Mouse (Mus musculus): ENCODE results near the gene Ms4a6c. TPM values are rescaled to one million over a fixed set of nuclear protein-coding genes. Genes with fewer than 3 reads are reported as not detected.
"Not testable (repeated sequence)": the region's sequence is repeated elsewhere in the genome, so short reads cannot be mapped to it uniquely, and the experiment has no call there.

Ms4a6c gene
- polyA plus RNA-seq (2016; fragmentation: Nextera tagmentation; extraction: Ambion mirVana), result 0.23 and 0.69 TPM in 2 replicates

DNA sequence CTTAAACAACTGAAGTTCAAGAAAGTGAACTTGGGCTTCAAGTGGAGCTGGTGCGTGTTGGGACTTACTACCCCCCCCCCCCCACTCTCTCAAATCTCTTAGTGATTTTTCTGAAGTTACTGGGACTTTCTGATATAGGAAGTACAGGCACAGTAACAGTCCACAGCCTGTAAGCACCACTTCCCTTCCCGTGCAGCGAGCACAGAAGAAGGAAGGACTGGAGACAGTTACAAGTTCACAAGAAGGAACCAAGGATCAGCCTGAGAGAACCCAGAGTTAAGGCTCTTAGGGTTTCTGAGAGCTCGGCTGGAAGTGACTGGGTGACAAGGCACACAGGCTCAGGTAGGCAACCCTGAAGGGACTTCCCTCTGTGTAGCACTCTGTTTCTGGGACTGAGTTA lies at the start of gene Ms4a6c:
Gene Ms4a6c (plus strand): TSS at position 152 of the 400 bp plus-strand sequence.
- H3K4me3 ChIP-seq; H3K27ac ChIP-seq; DNase-seq (ENCODE audit: low spot score); H3K36me3 ChIP-seq; H3K9me3 ChIP-seq (replicated peaks); H3K27me3 ChIP-seq (ENCODE audit: low read depth, poor library complexity, severe bottlenecking); H3K4me1 ChIP-seq: not testable (repeated sequence)
- 90% methylated on average over 4 of the region's 4 CpGs for WGBS

DNA sequence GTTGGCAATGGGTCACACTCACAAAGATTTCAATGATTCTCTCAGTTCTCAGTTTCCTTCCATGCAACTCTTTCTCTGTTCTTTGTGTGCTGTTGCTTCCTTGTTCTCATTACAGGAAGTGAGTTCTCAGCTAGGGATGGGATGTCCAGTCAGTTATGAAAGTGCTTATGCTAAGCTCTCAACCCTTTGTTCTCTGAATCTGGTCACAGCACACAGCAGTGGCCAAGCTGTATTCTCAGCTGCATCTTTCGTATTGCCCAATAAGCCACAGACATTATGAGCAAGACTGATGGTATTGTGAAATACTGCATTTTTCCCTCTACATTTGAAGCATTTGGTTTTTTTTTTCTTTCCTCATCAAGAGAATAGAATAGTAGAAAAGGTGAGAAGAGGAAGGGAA lies 38.0 kb upstream of the Ms4a6c start:
- DNase-seq (ENCODE audit: low spot score); H3K36me3 ChIP-seq; H3K9me3 ChIP-seq (replicated peaks); H3K27me3 ChIP-seq (ENCODE audit: low read depth, poor library complexity, severe bottlenecking); H3K27ac ChIP-seq; H3K4me1 ChIP-seq; H3K4me3 ChIP-seq: not testable (repeated sequence)
- WGBS, result 88% methylated on average over 1 of the region's 1 CpGs

DNA sequence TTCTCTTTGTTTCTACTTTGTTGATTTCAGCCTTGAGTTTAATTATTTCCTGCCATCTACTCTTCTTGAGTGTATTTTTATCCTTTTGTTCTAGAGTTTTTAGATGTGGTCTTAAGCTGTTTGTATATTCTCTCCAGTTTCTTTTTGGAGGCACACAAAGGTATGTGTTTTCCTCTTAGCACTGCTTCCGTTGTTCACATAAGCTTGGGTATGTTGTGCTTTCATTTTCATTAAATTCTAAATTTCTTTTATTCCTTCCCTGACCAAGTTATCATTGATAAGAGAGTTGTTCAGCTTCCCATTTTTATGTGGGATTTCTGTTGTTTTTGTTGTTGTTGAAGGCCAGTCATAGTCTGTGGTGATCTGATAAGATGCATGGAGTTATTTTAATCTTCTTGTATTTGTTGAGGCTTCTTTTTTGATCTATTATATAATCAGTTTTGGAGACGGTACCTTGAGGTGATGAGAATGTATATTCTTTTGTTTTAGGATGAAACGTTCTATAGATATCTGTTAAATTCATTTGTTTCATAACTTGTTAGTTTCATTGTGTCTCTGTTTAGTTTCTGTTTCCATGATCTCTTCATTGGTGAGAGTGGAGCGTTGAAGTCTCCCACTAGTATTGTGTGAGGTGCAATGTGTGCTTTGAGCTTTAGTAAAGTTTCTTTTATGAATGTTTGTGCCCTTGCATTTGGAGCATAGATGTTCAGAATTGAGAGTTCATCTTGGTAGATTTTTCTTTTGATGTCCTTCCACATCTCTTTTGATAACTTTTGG lies 33.9 kb upstream of the Ms4a6c start:
- no peaks in the 10 kb centered on the region for H3K4me1 ChIP-seq
- WGBS, result 91% methylated on average over 4 of the region's 4 CpGs
- no peaks in the 10 kb centered on the region for H3K27me3 ChIP-seq (ENCODE audit: low read depth, poor library complexity, severe bottlenecking)
- H3K4me3 ChIP-seq, result no peak overlapping the region
- H3K27ac ChIP-seq, result no peak overlapping the region
- no peaks in the 10 kb centered on the region for H3K9me3 ChIP-seq (replicated peaks)
- no peaks in the 10 kb centered on the region for H3K36me3 ChIP-seq
- no peak for DNase-seq (ENCODE audit: low spot score)

DNA sequence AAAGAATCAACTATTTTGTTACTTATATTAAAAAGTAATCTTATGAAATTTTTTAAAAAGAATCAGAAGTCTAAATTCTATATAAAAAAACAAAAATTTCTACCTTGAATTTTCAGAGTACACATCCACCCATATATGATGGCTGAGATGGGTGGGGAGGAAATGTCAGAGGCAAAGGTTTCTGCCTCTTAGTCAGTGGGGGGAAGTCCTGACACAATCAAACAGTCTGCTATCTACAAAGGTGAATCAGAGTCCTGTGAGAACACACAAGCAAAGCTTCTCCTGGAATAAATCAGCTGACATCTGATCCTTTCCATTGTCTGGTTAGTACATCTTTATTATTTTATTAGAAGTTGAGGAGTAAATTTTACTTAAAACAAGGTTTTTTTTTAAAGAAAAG lies 25.8 kb upstream of the Ms4a6c start, which contains the start of gene Ms4a4b:
Gene Ms4a4b (plus strand): TSS at position 216 of the 400 bp plus-strand sequence.
- Histone ChIP-seq H3K27ac (no peak within 1 kb of the TSS), H3K4me3 (no peak within 1 kb of the TSS), H3K36me3 (no peaks in the 10 kb centered on the region), H3K27me3 (ENCODE audit: low read depth, poor library complexity, severe bottlenecking) (no peaks in the 10 kb centered on the region), H3K9me3 (replicated peaks) (no peaks in the 10 kb centered on the region), H3K4me1 (no peaks in the 10 kb centered on the region)
- DNase-seq (ENCODE audit: low spot score), result no peak

DNA sequence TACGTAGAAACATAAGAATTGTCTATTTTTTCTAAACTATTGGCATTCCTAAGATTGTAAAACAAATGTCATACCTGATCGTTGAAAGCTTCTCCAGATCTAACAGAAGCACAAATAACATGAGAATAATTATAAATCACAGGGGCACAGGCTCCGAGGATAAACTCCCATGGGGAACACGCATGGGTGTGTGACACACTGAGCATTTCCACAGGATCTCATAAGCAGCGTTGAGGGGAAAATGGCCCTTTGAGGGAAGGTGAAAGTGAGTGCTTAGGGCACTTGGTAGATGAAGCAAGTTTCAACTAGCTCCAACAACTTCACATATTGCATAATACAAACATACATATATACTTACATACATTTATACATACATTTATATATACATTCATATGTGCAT lies 25.2 kb upstream of the Ms4a6c start:
- Histone ChIP-seq H3K9me3 (replicated peaks) (no peaks in the 10 kb centered on the region), H3K27ac (no peak overlapping the region), H3K27me3 (ENCODE audit: low read depth, poor library complexity, severe bottlenecking) (no peaks in the 10 kb centered on the region), H3K4me1 (no peaks in the 10 kb centered on the region), H3K4me3 (no peak overlapping the region), H3K36me3 (no peaks in the 10 kb centered on the region)
- DNase-seq (ENCODE audit: low spot score), result no peak
- 88% methylated on average over 5 of the region's 5 CpGs for WGBS

DNA sequence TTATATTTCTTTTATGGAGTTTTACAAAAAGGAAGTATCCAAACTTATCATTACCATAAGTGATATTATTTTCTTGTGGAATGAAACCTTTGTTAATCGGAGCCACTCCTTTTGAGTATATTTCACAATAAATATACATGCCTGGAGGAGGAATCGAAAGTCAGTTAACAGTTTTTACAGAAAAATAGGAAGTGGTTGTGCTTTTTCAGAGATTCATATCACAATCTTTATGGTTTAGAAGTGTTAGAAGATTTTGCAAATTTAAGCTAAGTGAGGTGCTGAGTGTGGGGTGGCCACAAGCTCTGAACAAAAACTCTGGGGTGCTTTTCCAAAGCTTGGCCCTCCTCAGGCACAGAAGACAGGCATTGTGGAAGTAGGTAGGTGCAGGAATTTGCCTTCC lies 21.9 kb upstream of the Ms4a6c start:
- no peaks in the 10 kb centered on the region for H3K27me3 ChIP-seq (ENCODE audit: low read depth, poor library complexity, severe bottlenecking)
- H3K4me1 ChIP-seq, result no peaks in the 10 kb centered on the region
- no peak for DNase-seq (ENCODE audit: low spot score)
- H3K9me3 ChIP-seq (replicated peaks), result no peaks in the 10 kb centered on the region
- 89% methylated on average over 2 of the region's 2 CpGs for WGBS
- no peak overlapping the region for H3K4me3 ChIP-seq
- H3K27ac ChIP-seq, result no peak overlapping the region
- no peaks in the 10 kb centered on the region for H3K36me3 ChIP-seq

DNA sequence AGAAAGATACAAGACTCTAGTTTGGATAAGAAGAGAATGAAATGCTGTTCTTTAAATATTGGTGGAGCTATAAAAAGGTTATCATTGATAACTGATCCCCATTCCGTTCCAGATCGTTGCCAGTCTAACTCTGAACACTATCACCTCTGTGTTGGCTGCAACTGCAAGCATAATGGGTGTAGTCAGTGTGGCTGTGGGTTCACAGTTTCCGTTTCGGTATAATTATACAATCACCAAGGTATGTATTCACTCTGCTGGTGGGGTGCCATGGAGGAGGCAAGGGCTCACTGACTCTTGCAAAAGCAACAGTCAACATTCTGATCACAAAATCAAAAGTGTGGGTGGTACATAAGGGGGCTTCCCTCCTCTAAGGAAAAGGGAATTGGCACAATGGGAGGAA lies 10.1 kb upstream of the Ms4a6c start:
- not testable (repeated sequence) for H3K36me3 ChIP-seq; H3K9me3 ChIP-seq (replicated peaks); DNase-seq (ENCODE audit: low spot score); H3K4me3 ChIP-seq; H3K27ac ChIP-seq; H3K27me3 ChIP-seq (ENCODE audit: low read depth, poor library complexity, severe bottlenecking); H3K4me1 ChIP-seq
- 86% methylated on average over 4 of the region's 4 CpGs for WGBS

DNA sequence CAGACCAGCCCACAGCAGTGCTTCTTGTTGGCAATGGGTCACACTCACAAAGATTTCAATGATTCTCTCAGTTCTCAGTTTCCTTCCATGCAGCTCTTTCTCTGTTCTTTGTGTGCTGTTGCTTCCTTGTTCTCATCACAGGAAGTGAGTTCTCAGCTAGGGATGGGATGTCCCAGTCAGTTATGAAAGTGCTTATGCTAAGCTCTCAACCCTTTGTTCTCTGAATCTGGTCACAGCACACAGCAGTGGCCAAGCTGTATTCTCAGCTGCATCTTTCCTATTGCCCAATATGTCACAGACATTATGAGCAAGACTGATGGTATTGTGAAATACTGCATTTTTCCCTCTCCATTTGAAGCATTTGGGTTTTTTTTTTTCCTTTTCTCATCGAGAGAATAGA lies 4.4 kb upstream of the Ms4a6c start:
- not testable (repeated sequence) for H3K27ac ChIP-seq; H3K4me1 ChIP-seq; H3K9me3 ChIP-seq (replicated peaks); H3K27me3 ChIP-seq (ENCODE audit: low read depth, poor library complexity, severe bottlenecking); H3K4me3 ChIP-seq; H3K36me3 ChIP-seq; DNase-seq (ENCODE audit: low spot score)
- WGBS, result 67% methylated on average over 1 of the region's 1 CpGs

DNA sequence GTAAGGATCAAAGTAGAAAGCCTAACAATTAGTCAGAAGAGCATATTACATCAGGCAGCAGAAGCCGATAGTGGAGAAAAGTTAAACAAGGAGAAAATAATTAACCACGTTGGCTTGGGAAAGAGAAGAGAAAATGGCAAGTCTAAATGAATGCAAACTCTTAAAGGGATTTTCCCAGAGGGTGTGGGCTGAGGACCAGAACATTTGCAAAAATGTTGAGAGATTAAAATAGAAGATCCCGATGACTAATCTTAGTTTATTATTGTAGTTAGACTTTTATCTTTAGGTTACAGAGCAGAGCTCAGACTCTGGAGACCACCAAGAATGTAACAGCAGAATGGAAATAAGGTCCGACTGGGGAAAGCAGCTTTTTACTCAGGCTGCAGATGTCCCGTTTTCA lies 2.7 kb upstream of the Ms4a6c start:
- no peaks in the 10 kb centered on the region for H3K36me3 ChIP-seq
- no peak overlapping the region for H3K4me3 ChIP-seq
- H3K4me1 ChIP-seq, result no peaks in the 10 kb centered on the region
- H3K27ac ChIP-seq, result no peak overlapping the region
- no peaks in the 10 kb centered on the region for H3K9me3 ChIP-seq (replicated peaks)
- no peak for DNase-seq (ENCODE audit: low spot score)
- no peaks in the 10 kb centered on the region for H3K27me3 ChIP-seq (ENCODE audit: low read depth, poor library complexity, severe bottlenecking)
- 86% methylated on average over 5 of the region's 5 CpGs for WGBS

DNA sequence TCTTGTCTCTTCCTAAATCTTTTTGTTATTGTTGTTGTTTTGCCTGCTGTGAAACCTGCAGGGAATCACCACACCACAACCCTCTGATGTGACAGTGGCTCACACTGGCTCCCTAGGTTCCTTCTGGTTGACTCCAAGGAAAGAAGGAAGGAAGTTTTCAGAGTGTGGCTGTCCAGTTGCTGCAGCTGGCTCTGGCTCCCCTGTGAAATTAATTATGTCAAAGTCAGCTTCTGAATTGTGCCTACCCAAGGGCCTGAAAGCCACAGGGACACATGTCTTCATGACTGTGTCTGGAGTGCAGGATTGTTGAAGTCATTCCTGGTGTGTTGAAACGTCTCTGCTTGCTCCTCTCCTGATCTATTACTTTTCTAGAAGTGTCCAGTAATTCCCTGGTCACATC lies 805 bp upstream of the Ms4a6c start:
- not testable (repeated sequence) for H3K4me3 ChIP-seq; H3K27me3 ChIP-seq (ENCODE audit: low read depth, poor library complexity, severe bottlenecking); H3K9me3 ChIP-seq (replicated peaks); H3K27ac ChIP-seq; H3K36me3 ChIP-seq; H3K4me1 ChIP-seq; DNase-seq (ENCODE audit: low spot score)
- WGBS, result 71% methylated on average over 1 of the region's 1 CpGs

DNA sequence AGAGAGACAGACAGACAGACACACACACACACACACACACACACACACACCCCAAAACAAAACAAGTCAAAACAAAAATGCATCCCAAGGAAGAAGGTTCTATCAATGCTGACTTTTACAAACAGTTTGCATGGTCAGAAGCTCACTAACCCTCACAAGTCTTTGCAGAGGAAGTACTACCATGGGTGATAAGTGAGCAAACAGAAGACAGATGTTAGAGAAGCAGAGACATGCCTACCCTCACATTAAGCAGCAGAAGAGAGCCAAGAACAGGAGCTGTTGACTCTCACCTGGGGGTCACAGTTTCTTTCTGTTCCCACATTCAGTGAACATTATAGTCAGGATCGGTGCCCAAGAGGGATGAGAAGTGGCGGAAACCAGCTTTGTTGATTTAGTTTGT lies 10.5 kb downstream of the Ms4a6c start:
- Histone ChIP-seq H3K4me3 (no peak overlapping the region), H3K36me3 (no peaks in the 10 kb centered on the region), H3K27me3 (ENCODE audit: low read depth, poor library complexity, severe bottlenecking) (no peaks in the 10 kb centered on the region), H3K9me3 (replicated peaks) (no peaks in the 10 kb centered on the region), H3K27ac (no peak overlapping the region), H3K4me1 (no peaks in the 10 kb centered on the region)
- 94% methylated on average over 2 of the region's 2 CpGs for WGBS
- DNase-seq (ENCODE audit: low spot score), result no peak

DNA sequence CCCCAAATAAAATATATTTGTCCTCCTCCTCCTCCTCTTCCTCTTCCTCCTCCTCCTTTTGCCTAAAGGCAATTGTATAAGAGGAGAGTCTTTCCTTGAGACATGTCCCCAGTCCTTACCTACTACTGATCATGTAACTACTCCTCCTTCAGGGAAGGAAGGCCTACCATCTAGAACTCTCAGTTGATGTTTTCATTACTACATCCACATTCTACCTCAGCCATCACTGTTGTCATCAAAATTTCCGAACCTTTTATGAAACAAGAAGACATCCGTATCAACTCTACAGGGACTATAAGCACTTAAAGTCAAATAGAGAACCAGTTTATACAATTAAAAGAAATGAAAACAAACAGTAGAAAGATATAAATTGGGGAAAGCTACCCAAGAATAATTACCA lies 13.5 kb downstream of the Ms4a6c start:
- Histone ChIP-seq H3K4me3 (no peak overlapping the region), H3K9me3 (replicated peaks) (no peaks in the 10 kb centered on the region), H3K27me3 (ENCODE audit: low read depth, poor library complexity, severe bottlenecking) (no peaks in the 10 kb centered on the region), H3K36me3 (no peaks in the 10 kb centered on the region), H3K27ac (no peak overlapping the region), H3K4me1 (no peaks in the 10 kb centered on the region)
- WGBS, result 92% methylated on average over 2 of the region's 2 CpGs
- DNase-seq (ENCODE audit: low spot score), result no peak

DNA sequence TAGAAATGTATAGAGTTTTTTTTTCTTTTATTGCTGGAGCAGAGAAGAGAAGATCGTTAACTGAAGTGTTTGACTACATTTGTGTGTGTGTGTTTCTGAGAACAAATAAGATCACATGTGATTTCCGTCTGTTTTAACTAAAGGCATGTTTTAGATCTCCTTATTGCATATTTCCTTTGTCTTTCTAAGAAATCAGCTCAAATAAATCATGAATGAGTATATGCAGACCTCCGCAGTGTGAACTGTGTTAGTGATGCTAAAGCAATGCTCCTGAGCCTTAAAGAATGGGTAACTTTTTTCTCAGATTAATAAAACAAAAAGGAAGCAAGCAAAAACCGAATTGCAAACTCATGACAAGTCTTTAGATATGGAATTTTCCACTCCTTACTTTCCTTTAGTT lies 14.8 kb downstream of the Ms4a6c start:
- no peaks in the 10 kb centered on the region for H3K36me3 ChIP-seq
- no peaks in the 10 kb centered on the region for H3K4me1 ChIP-seq
- 86% methylated on average over 4 of the region's 4 CpGs for WGBS
- no peak for DNase-seq (ENCODE audit: low spot score)
- H3K4me3 ChIP-seq, result no peak overlapping the region
- H3K27me3 ChIP-seq (ENCODE audit: low read depth, poor library complexity, severe bottlenecking), result no peaks in the 10 kb centered on the region
- H3K9me3 ChIP-seq (replicated peaks), result no peaks in the 10 kb centered on the region
- no peak overlapping the region for H3K27ac ChIP-seq

DNA sequence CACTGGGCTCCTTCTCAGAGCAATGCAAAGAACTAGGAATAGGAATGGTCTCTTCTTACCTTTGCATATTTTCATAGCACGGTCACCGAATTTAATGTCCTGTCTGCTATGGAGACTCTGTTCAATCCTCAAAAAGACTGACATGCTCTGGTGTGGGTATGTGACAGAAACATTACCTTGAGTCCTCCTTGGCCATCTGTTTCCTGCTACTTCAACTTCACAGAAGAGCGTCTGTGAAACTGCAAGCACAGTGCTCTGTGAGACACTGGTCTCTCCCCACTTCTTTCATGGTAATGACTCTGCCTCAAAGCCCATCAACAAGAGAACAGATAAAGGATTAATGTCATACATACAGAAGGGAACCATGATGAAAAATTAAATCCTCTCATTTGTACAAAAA lies 15.2 kb downstream of the Ms4a6c start:
- Histone ChIP-seq H3K27me3 (ENCODE audit: low read depth, poor library complexity, severe bottlenecking) (no peaks in the 10 kb centered on the region), H3K4me1 (no peaks in the 10 kb centered on the region), H3K4me3 (no peak overlapping the region), H3K27ac (no peak overlapping the region), H3K36me3 (no peaks in the 10 kb centered on the region), H3K9me3 (replicated peaks) (no peaks in the 10 kb centered on the region)
- 81% methylated on average over 3 of the region's 3 CpGs for WGBS
- no peak for DNase-seq (ENCODE audit: low spot score)

Measured in limb, embryonic 10.5 days (tissue).